Mouse (Mus musculus) limb, embryonic 11.5 days (tissue): ENCODE measurements around the gene Zdhhc22. TPM values are rescaled to one million over a fixed set of nuclear protein-coding genes. Genes with fewer than 3 reads are reported as not detected.

Experiments
- ATAC-seq: fragments of 200-750 bp; cut with Nextera tagmentation; 2 replicates; pipeline ENCODE4 v1.8.0; 2017; ENCODE audit warnings: low read depth; ENCODE audit not compliant: insufficient number of reproducible peaks, low FRiP score, low TSS enrichment
- DNase-seq: peaks from one replicate; pipeline ENCODE4 v3.0.0-alpha.2; 2015; ENCODE audit warnings: low spot score
- H3K27ac ChIP-seq: fragments of 300-500 bp; sonication (generic); replicated peaks from 2 replicates; pipeline ENCODE4 v1.5.1; 2014; ENCODE audit warnings: low read depth, mild to moderate bottlenecking, low read length
- H3K27me3 ChIP-seq: fragments of 300-500 bp; sonication (generic); 2 replicates; pipeline ENCODE4 v1.6.1; 2014; ENCODE audit warnings: mild to moderate bottlenecking, low read length, mixed read lengths; ENCODE audit not compliant: control insufficient read depth, insufficient read depth
- H3K36me3 ChIP-seq: fragments of 300-500 bp; sonication (generic); 2 replicates; pipeline ENCODE4 v1.6.1; 2014; ENCODE audit warnings: mild to moderate bottlenecking, low read length, moderate library complexity, mixed read lengths; ENCODE audit not compliant: control insufficient read depth, insufficient read depth
- H3K4me1 ChIP-seq: fragments of 300-500 bp; sonication (generic); 2 replicates; pipeline ENCODE4 v1.6.1; 2014; ENCODE audit warnings: low read length, mixed read lengths; ENCODE audit not compliant: control insufficient read depth, insufficient read depth
- H3K4me2 ChIP-seq: fragments of 300-500 bp; sonication (generic); 2 replicates; pipeline ENCODE4 v1.6.1; 2014; ENCODE audit warnings: low read depth, mild to moderate bottlenecking, moderate library complexity; ENCODE audit not compliant: severe bottlenecking
- H3K4me3 ChIP-seq: fragments of 300-500 bp; sonication (generic); 2 replicates; pipeline ENCODE4 v1.5.1; 2014; ENCODE audit warnings: low read depth, low read length
- H3K9ac ChIP-seq: fragments of 300-500 bp; sonication (generic); 2 replicates; pipeline ENCODE4 v1.6.1; 2014; ENCODE audit warnings: mild to moderate bottlenecking, low read length
- H3K9me3 ChIP-seq: fragments of 300-500 bp; sonication (generic); 2 replicates; pipeline ENCODE4 v1.6.1; 2016; ENCODE audit warnings: low read length; ENCODE audit not compliant: control insufficient read depth
- WGBS: fragments of 180-500 bp; shearing (Covaris S2); extraction: QIAGEN DNeasy Blood & Tissue Kit; methylation state at CpG from one replicate; pipeline ENCODE4 v1.1.7; 2014; 5-methylcytosine and 5-hydroxymethylcytosine counted together
- polyA plus RNA-seq: library from polyadenylated mRNA; unstranded; fragments of >200 nt; fragmentation: Nextera tagmentation; extraction: Ambion mirVana; gene quantifications from 2 replicates; pipeline ENCODE4 v1.2.1, GENCODE M21; 2014

Zdhhc22 gene
- polyA plus RNA-seq, 1 experiment from 2014 or later = 0.05 TPM

- no peak for ATAC-seq
- no peaks in the 10 kb centered on the region for H3K27me3 ChIP-seq
- no peaks in the 10 kb centered on the region for H3K9me3 ChIP-seq
- DNase-seq = no peak
- no peak overlapping the region for H3K4me3 ChIP-seq
- 89% methylated on average over 16 of the region's 16 CpGs for WGBS
- H3K27ac ChIP-seq = no peak overlapping the region
- H3K4me1 ChIP-seq = no peaks in the 10 kb centered on the region
- no peak overlapping the region for H3K9ac ChIP-seq
- peaks cover 14% of the 10 kb centered on the region for H3K36me3 ChIP-seq
- H3K4me2 ChIP-seq = no peak overlapping the region
Observed at GRCm38 (mm10) chr12:86964278-86965057, 25.8 kb downstream of the Zdhhc22 start.

- DNase-seq = no peak
- WGBS = 92% methylated on average over 11 of the region's 11 CpGs
- no peak overlapping the region for H3K27ac ChIP-seq
- H3K9me3 ChIP-seq = no peaks in the 10 kb centered on the region
- no peak overlapping the region for H3K9ac ChIP-seq
- no peaks in the 10 kb centered on the region for H3K27me3 ChIP-seq
- H3K4me3 ChIP-seq = no peak overlapping the region
- H3K4me2 ChIP-seq = no peak overlapping the region
- H3K4me1 ChIP-seq = no peaks in the 10 kb centered on the region
- ATAC-seq = no peak
- H3K36me3 ChIP-seq = peaks cover 16% of the 10 kb centered on the region
Observed at GRCm38 (mm10) chr12:86961589-86962344, 28.5 kb downstream of the Zdhhc22 start.

GRCm38 (mm10) chr12:86960791-86961335 is 29.4 kb downstream of the Zdhhc22 start:
- Histone ChIP-seq H3K36me3 (peaks cover 16% of the 10 kb centered on the region), H3K27me3 (no peaks in the 10 kb centered on the region), H3K4me2 (no peak overlapping the region), H3K9me3 (no peaks in the 10 kb centered on the region), H3K9ac (no peak overlapping the region), H3K4me1 (no peaks in the 10 kb centered on the region), H3K27ac (no peak overlapping the region), H3K4me3 (no peak overlapping the region)
- DNase-seq (no peak), ATAC-seq (no peak)
- 92% methylated on average over 3 of the region's 3 CpGs for WGBS

- Histone ChIP-seq H3K27me3 (no peaks in the 10 kb centered on the region), H3K4me2 (no peak overlapping the region), H3K4me3 (no peak overlapping the region), H3K9me3 (no peaks in the 10 kb centered on the region), H3K9ac (no peak overlapping the region), H3K4me1 (no peaks in the 10 kb centered on the region), H3K36me3 (peaks cover 16% of the 10 kb centered on the region), H3K27ac (no peak overlapping the region)
- no peak for ATAC-seq
- DNase-seq = no peak
- WGBS = 89% methylated on average over 15 of the region's 15 CpGs
Observed at GRCm38 (mm10) chr12:86960138-86960537, 30.1 kb downstream of the Zdhhc22 start.

GRCm38 (mm10) chr12:86959661-86960060 is 30.6 kb downstream of the Zdhhc22 start:
- no peak for DNase-seq
- 95% methylated on average over 5 of the region's 5 CpGs for WGBS
- no peaks in the 10 kb centered on the region for H3K9me3 ChIP-seq
- H3K4me1 ChIP-seq = no peaks in the 10 kb centered on the region
- no peak overlapping the region for H3K27ac ChIP-seq
- no peak overlapping the region for H3K4me3 ChIP-seq
- ATAC-seq = no peak
- no peak overlapping the region for H3K4me2 ChIP-seq
- H3K9ac ChIP-seq = no peak overlapping the region
- no peaks in the 10 kb centered on the region for H3K27me3 ChIP-seq
- peaks cover 16% of the 10 kb centered on the region for H3K36me3 ChIP-seq

- WGBS = 93% methylated on average over 5 of the region's 5 CpGs
Observed at GRCm38 (mm10) chr12:86958558-86958957, 31.7 kb downstream of the Zdhhc22 start.

GRCm38 (mm10) chr12:86955894-86956293 is 34.3 kb downstream of the Zdhhc22 start:
- no peak overlapping the region for H3K27ac ChIP-seq

More at GRCm38 (mm10) chr12:86958558-86958957, 31.7 kb downstream of the Zdhhc22 start:
- no peak overlapping the region for H3K9ac ChIP-seq
- no peaks in the 10 kb centered on the region for H3K27me3 ChIP-seq
- no peaks in the 10 kb centered on the region for H3K4me1 ChIP-seq
- no peak overlapping the region for H3K4me2 ChIP-seq
- ATAC-seq = no peak
- H3K27ac ChIP-seq = no peak overlapping the region
- H3K36me3 ChIP-seq = peaks cover 19% of the 10 kb centered on the region
- no peaks in the 10 kb centered on the region for H3K9me3 ChIP-seq
- DNase-seq = no peak
- no peak overlapping the region for H3K4me3 ChIP-seq

GRCm38 (mm10) chr12:86952331-86952850 is 37.8 kb downstream of the Zdhhc22 start:
- no peak for DNase-seq
- WGBS = 91% methylated on average over 10 of the region's 10 CpGs
- Histone ChIP-seq H3K27me3 (no peaks in the 10 kb centered on the region), H3K4me2 (no peak overlapping the region), H3K9me3 (no peaks in the 10 kb centered on the region), H3K4me3 (no peak overlapping the region), H3K4me1 (peaks cover 12% of the 10 kb centered on the region), H3K9ac (no peak overlapping the region), H3K27ac (no peak overlapping the region), H3K36me3 (peaks cover 3% of the 10 kb centered on the region; the same call in 1 of the 2 replicates)
- no peak for ATAC-seq

More at GRCm38 (mm10) chr12:86955894-86956293, 34.3 kb downstream of the Zdhhc22 start:
- Histone ChIP-seq H3K27me3 (no peaks in the 10 kb centered on the region), H3K4me3 (no peak overlapping the region), H3K36me3 (peaks cover 5% of the 10 kb centered on the region; the same call in 1 of the 2 replicates), H3K4me1 (no peaks in the 10 kb centered on the region), H3K4me2 (no peak overlapping the region), H3K9me3 (no peaks in the 10 kb centered on the region), H3K9ac (no peak overlapping the region)
- 85% methylated on average over 2 of the region's 2 CpGs for WGBS
- DNase-seq (no peak), ATAC-seq (no peak)
